Mouse (Mus musculus): ENCODE data around the gene Syne1.
A peak's percentile ranks its signal among the peaks of the same experiment; 100 is the strongest.

The Syne1 gene

DNA sequence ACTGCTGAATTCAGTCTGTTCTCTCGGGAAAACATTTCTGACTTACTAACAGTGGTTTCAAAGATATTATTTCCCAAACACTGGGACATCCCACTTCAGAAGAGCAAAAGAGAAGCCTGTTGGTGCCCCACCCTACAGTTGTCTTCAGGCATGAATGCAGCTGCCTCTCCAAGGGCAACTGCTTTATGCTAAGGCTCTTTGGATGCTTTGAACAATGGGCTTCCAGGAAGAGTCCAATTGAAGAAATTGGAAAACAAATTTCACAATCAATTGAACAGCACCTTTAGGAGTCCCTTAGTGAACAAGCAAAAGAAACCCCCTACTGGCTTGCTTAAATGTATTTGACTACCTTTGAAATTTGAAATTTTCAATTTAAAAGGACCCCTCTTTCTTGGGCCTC is 524.1 kb downstream of the Syne1 start:
- DNase-seq (ENCODE audit: low read depth, low spot score), result no peak
- H3K27me3 ChIP-seq (ENCODE audit: control insufficient read depth, insufficient read depth, low read length, poor library complexity, severe bottlenecking), result no peaks in the 10 kb centered on the region

DNA sequence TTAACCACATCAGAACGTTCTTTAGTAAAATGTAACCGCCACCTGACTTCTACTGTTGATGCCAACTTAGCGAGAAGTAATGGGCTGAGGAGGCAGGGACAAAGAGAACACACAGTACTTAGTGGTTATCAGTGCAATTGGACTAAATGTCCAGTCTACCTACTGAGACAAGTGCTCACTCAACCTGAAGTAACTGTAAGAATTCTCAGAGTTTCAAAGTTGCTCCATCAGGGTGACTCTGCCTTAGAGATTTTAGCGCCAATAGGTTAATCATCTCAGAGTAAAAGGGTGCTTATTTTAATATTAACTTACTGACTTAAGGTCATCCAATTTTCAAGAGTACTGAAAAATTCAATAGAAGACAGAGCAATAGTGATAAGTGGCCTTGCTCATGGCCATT is 525.4 kb downstream of the Syne1 start:
- no peaks in the 10 kb centered on the region for H3K36me3 ChIP-seq (ENCODE audit: control insufficient read depth, insufficient read depth, low read length, poor library complexity, severe bottlenecking)

More for the DNA sequence above, 524.1 kb downstream of the Syne1 start:
- H3K36me3 ChIP-seq (ENCODE audit: control insufficient read depth, insufficient read depth, low read length, poor library complexity, severe bottlenecking), result no peaks in the 10 kb centered on the region; the same call in 1 of the 2 replicates

DNA sequence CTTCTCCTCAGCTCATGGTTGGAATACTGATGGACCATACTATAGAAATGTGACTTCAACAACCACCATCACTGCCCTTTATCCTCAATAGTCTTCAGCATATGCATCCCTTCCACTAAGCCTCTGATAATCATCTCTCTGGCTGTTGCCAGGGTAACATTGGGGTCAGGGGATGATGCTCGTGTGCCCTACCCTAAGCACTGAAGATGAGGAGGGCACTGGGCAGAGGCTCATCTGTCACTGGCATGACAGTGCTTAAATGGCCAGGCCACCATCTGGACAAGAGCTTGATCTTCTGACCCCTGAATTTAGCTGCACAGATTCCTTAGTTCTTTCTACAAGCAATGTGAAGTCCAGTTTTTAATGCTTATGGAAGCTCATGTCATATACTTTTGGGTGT is 534.1 kb downstream of the Syne1 start:
- no peaks in the 10 kb centered on the region for H3K27me3 ChIP-seq (ENCODE audit: control insufficient read depth, insufficient read depth, low read length, poor library complexity, severe bottlenecking)
- DNase-seq (ENCODE audit: low read depth, low spot score), result no peak

More for the DNA sequence above, 525.4 kb downstream of the Syne1 start:
- no peak for DNase-seq (ENCODE audit: low read depth, low spot score)
- no peaks in the 10 kb centered on the region for H3K27me3 ChIP-seq (ENCODE audit: control insufficient read depth, insufficient read depth, low read length, poor library complexity, severe bottlenecking)

GRCm38 (mm10) chr10:5014976-5015375 is 536.3 kb downstream of the Syne1 start:
- Histone ChIP-seq H3K27me3 (ENCODE audit: control insufficient read depth, insufficient read depth, low read length, poor library complexity, severe bottlenecking) (no peaks in the 10 kb centered on the region), H3K36me3 (ENCODE audit: control insufficient read depth, insufficient read depth, low read length, poor library complexity, severe bottlenecking) (no peaks in the 10 kb centered on the region)
- no peak for DNase-seq (ENCODE audit: low read depth, low spot score)

More for the DNA sequence above, 534.1 kb downstream of the Syne1 start:
- no peaks in the 10 kb centered on the region for H3K36me3 ChIP-seq (ENCODE audit: control insufficient read depth, insufficient read depth, low read length, poor library complexity, severe bottlenecking)

DNA sequence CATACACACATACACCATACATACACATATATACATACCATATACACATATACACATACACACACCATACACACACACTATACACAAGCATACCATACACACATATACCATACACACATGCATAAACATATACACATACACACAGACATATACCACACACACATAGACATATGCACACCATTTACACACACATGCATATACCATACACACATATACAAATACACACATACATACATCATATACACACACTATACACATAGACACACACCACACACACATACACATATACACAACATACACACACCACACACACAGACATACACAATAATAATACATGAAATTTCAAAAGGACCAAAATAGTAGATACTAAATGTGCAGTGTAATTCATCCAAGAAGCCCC is 539.3 kb downstream of the Syne1 start:
- H3K36me3 ChIP-seq (ENCODE audit: control insufficient read depth, insufficient read depth, low read length, poor library complexity, severe bottlenecking), result no peaks in the 10 kb centered on the region
- DNase-seq (ENCODE audit: low read depth, low spot score), result no peak
- H3K27me3 ChIP-seq (ENCODE audit: control insufficient read depth, insufficient read depth, low read length, poor library complexity, severe bottlenecking), result no peaks in the 10 kb centered on the region

DNA sequence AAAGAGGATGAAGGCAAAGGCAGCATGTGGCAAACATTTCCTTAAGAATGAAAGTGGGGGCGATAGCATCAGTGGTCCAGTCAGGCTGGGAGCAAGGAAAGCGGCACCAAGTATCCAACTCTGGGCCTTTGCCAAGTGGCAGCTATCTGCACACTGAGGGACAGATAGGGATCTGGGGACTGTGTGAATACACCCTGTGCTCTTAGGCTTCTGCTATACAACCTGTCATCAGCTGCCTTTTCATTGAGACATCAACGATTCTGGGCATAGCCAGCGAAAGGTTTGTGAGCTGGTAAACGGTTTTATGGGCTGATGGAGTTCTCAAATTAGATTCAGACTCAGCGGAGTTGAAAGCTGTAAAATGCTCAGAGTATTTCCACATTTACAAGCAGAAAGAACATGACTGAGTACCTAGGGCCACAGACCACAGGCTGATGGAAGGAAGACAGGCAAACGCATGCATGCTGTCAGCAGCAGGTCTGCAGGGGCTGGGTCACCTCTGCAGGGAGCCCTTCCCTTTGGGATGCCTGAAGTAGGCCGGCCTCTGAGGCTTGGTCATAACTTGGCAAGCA is 542.4 kb downstream of the Syne1 start:
- Histone ChIP-seq H3K27me3 (ENCODE audit: control insufficient read depth, insufficient read depth, low read length, poor library complexity, severe bottlenecking) (no peaks in the 10 kb centered on the region), H3K36me3 (ENCODE audit: control insufficient read depth, insufficient read depth, low read length, poor library complexity, severe bottlenecking) (no peaks in the 10 kb centered on the region)
- DNase-seq (ENCODE audit: low read depth, low spot score), result no peak

GRCm38 (mm10) chr10:4996592-4996991 is 554.7 kb downstream of the Syne1 start:
- no peaks in the 10 kb centered on the region for H3K27me3 ChIP-seq (ENCODE audit: control insufficient read depth, insufficient read depth, low read length, poor library complexity, severe bottlenecking)
- H3K36me3 ChIP-seq (ENCODE audit: control insufficient read depth, insufficient read depth, low read length, poor library complexity, severe bottlenecking), result no peaks in the 10 kb centered on the region; the same call in 1 of the 2 replicates
- no peak for DNase-seq (ENCODE audit: low read depth, low spot score)

GRCm38 (mm10) chr10:4993802-4994201 is 557.5 kb downstream of the Syne1 start:
- no peaks in the 10 kb centered on the region for H3K27me3 ChIP-seq (ENCODE audit: control insufficient read depth, insufficient read depth, low read length, poor library complexity, severe bottlenecking)
- no peaks in the 10 kb centered on the region; the same call in 1 of the 2 replicates for H3K36me3 ChIP-seq (ENCODE audit: control insufficient read depth, insufficient read depth, low read length, poor library complexity, severe bottlenecking)
- no peak for DNase-seq (ENCODE audit: low read depth, low spot score)

GRCm38 (mm10) chr10:4983919-4984318 is 567.4 kb downstream of the Syne1 start:
- Histone ChIP-seq H3K27me3 (ENCODE audit: control insufficient read depth, insufficient read depth, low read length, poor library complexity, severe bottlenecking) (no peaks in the 10 kb centered on the region), H3K36me3 (ENCODE audit: control insufficient read depth, insufficient read depth, low read length, poor library complexity, severe bottlenecking) (no peaks in the 10 kb centered on the region)
- DNase-seq (ENCODE audit: low read depth, low spot score), result no peak

DNA sequence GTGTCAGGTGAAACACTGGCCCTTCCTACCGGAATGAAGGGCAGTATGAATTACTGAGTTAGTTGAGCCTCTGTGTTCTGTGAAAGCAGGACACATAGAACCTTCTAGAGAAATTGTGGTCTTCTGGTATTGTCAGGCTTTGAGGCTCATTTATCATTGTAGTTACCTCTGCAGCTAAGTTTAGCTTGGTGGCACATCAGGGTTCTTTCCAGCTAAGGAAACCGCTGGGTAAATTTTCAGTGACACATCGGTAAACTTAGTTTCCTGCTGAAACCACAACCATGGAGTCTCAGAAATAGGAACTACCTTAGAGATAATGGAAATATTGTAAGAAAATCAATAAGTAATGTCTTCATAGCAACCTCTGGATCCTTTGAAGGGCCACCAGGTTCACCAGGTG is 573.9 kb downstream of the Syne1 start:
- peak; percentile 18 for DNase-seq (ENCODE audit: low read depth, low spot score)

DNA sequence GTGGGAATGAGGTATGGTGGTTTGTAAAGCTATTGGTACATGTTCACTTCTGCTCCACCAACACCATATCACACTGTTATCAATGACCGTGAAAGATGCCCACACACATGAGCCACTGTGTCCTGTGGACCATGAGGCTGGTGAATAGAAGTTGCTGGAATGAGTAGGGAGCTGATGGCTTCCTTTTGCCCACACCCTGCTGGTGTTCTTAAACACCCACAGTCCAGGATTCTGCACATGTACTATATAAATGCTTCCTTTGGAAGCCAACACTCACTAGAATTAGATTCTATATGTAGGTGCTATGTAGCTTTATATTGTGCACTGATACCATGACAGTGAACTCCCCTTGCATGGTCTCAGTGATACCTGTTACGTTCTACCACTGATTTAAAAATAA is 574.7 kb downstream of the Syne1 start:
- H3K27me3 ChIP-seq (ENCODE audit: control insufficient read depth, insufficient read depth, low read length, poor library complexity, severe bottlenecking), result no peaks in the 10 kb centered on the region
- DNase-seq (ENCODE audit: low read depth, low spot score), result no peak
- H3K36me3 ChIP-seq (ENCODE audit: control insufficient read depth, insufficient read depth, low read length, poor library complexity, severe bottlenecking), result no peaks in the 10 kb centered on the region

More for the DNA sequence above, 573.9 kb downstream of the Syne1 start:
- Histone ChIP-seq H3K36me3 (ENCODE audit: control insufficient read depth, insufficient read depth, low read length, poor library complexity, severe bottlenecking) (no peaks in the 10 kb centered on the region), H3K27me3 (ENCODE audit: control insufficient read depth, insufficient read depth, low read length, poor library complexity, severe bottlenecking) (no peaks in the 10 kb centered on the region)

DNA sequence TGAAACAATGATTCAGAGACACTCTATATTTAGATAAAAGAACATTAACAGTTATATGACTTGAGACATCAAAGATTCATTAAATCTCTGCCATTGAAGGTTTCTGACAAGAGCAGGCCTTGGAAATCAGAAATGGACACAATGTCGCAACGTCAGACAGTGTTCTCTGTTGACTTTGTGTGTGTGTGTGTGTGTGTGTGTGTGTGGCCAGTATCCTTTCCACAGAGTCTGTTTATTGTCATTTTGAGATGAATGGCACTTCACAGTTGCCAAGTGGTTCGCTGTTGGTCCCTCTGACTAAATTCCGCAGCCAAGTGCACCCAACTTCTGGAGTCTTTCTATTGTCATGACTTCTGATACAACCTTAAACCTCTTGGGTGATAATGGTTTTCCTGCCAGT is 577.0 kb downstream of the Syne1 start:
- Histone ChIP-seq H3K27me3 (ENCODE audit: control insufficient read depth, insufficient read depth, low read length, poor library complexity, severe bottlenecking) (no peaks in the 10 kb centered on the region), H3K36me3 (ENCODE audit: control insufficient read depth, insufficient read depth, low read length, poor library complexity, severe bottlenecking) (no peaks in the 10 kb centered on the region)
- no peak for DNase-seq (ENCODE audit: low read depth, low spot score)

DNA sequence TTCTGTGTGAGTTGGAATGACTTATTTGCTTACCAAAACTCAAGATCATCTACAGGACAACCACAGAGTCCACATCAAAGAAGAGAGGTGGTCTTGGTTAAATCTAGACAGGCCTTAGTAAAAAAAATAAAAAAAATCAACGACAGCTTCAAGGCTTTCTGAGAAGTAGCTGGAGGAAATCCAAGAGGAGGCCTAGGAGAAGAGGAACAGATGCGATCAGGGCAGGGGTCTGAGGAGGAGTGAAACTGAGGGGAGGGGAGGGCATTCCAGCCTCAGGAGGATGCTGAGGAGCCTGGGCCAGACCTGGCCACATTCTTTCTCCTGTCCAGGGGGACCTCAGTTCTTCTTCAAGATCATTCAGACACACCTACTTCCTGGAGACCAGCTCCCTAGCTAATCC is 579.3 kb downstream of the Syne1 start:
- H3K27me3 ChIP-seq (ENCODE audit: control insufficient read depth, insufficient read depth, low read length, poor library complexity, severe bottlenecking), result no peaks in the 10 kb centered on the region
- no peaks in the 10 kb centered on the region for H3K36me3 ChIP-seq (ENCODE audit: control insufficient read depth, insufficient read depth, low read length, poor library complexity, severe bottlenecking)
- DNase-seq (ENCODE audit: low read depth, low spot score), result no peak

DNA sequence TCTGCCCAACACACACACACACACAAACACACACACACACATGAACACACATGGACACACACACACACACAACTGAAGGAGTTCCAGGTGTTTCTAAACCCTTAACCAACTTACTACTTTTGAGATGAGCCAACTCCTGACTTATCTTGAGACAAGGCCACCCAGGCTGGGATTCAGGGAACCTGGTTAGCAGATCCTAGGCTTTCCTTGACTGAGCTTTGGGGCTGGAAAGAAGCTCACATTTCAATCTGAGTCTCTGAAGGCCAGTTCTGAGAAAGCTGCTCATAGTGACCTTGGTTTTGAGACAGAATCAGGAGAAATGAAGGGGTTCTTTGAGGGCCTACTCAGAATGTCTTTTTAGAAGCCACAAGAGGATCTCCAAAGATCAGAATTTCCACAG is 579.7 kb downstream of the Syne1 start:
- H3K36me3 ChIP-seq (ENCODE audit: control insufficient read depth, insufficient read depth, low read length, poor library complexity, severe bottlenecking), result no peaks in the 10 kb centered on the region
- no peaks in the 10 kb centered on the region for H3K27me3 ChIP-seq (ENCODE audit: control insufficient read depth, insufficient read depth, low read length, poor library complexity, severe bottlenecking)
- no peak for DNase-seq (ENCODE audit: low read depth, low spot score)

DNA sequence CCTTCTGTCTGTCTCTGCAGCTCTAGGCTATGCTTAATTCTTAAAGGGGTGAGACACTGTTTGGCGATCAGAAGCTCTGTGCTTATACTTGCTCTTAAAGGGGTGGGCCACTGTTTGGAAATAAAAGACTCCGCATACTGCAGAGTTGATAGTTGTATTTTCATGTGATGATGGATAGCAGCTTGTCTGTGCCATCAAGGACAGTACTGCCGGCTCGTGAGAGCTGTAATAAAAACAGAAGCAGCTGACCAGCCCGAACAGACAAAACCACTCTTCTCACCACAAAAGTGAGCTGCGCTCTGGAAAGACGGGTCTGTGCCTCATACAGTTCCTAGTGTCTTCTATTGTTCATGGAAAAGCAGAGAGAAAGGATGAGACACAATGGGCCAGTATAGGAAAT is 580.1 kb downstream of the Syne1 start:
- H3K36me3 ChIP-seq (ENCODE audit: control insufficient read depth, insufficient read depth, low read length, poor library complexity, severe bottlenecking), result no peaks in the 10 kb centered on the region
- no peak for DNase-seq (ENCODE audit: low read depth, low spot score)
- no peaks in the 10 kb centered on the region for H3K27me3 ChIP-seq (ENCODE audit: control insufficient read depth, insufficient read depth, low read length, poor library complexity, severe bottlenecking)

Measured in splenic B cell, adult 2 months (primary cell).